Mouse (Mus musculus): Measurements from ENCODE around the gene Sephs1.
"Not testable (repeated sequence)": the region's sequence is repeated elsewhere in the genome, so short reads cannot be mapped to it uniquely, and the experiment has no call there.

The Sephs1 gene

GRCm38 (mm10) chr2:4907120-4907519 is 25.8 kb downstream of the Sephs1 start:
- DNase-seq (ENCODE audit: low read depth, low spot score), result no peak

GRCm38 (mm10) chr2:4907916-4908315 is 26.6 kb downstream of the Sephs1 start:
- DNase-seq (ENCODE audit: low read depth, low spot score), result no peak

GRCm38 (mm10) chr2:4908771-4909315 is 27.5 kb downstream of the Sephs1 start:
- no peak for DNase-seq (ENCODE audit: low read depth, low spot score)

GRCm38 (mm10) chr2:4909909-4910308 is 28.5 kb downstream of the Sephs1 start:
- DNase-seq (ENCODE audit: low read depth, low spot score), result no peak

GRCm38 (mm10) chr2:4910521-4910920 is 29.2 kb downstream of the Sephs1 start:
- DNase-seq (ENCODE audit: low read depth, low spot score), result no peak

- DNase-seq (ENCODE audit: low read depth, low spot score), result no peak
These were observed 32.6 kb downstream of the Sephs1 start for GRCm38 (mm10) chr2:4913949-4914348.

- peak; percentile 43 for DNase-seq (ENCODE audit: low read depth, low spot score)
These were observed 34.7 kb downstream of the Sephs1 start for GRCm38 (mm10) chr2:4916037-4916436.

- peak; percentile 69 for DNase-seq (ENCODE audit: low read depth, low spot score)
These were observed 36.1 kb downstream of the Sephs1 start for GRCm38 (mm10) chr2:4917326-4918021.

GRCm38 (mm10) chr2:4918860-4919739 is 37.7 kb downstream of the Sephs1 start, which contains the start of gene Phyh:
Gene Phyh, plus strand, starts transcription at chr2:4919019.
- DNase-seq (ENCODE audit: low read depth, low spot score), result peak; percentile 95

GRCm38 (mm10) chr2:4921019-4921418 is 39.7 kb downstream of the Sephs1 start:
- no peak for DNase-seq (ENCODE audit: low read depth, low spot score)

GRCm38 (mm10) chr2:4922476-4923164 is 41.3 kb downstream of the Sephs1 start:
- no peak for DNase-seq (ENCODE audit: low read depth, low spot score)

GRCm38 (mm10) chr2:4927391-4927790 is 46.0 kb downstream of the Sephs1 start:
- DNase-seq (ENCODE audit: low read depth, low spot score), result no peak

GRCm38 (mm10) chr2:4929230-4929629 is 47.9 kb downstream of the Sephs1 start:
- DNase-seq (ENCODE audit: low read depth, low spot score), result no peak

- no peak for DNase-seq (ENCODE audit: low read depth, low spot score)
These were observed 53.2 kb downstream of the Sephs1 start for GRCm38 (mm10) chr2:4934516-4934915.

- DNase-seq (ENCODE audit: low read depth, low spot score), result no peak
These were observed 56.6 kb downstream of the Sephs1 start for GRCm38 (mm10) chr2:4937931-4938330.

- peak; percentile 25 for DNase-seq (ENCODE audit: low read depth, low spot score)
These were observed 59.5 kb downstream of the Sephs1 start for GRCm38 (mm10) chr2:4940861-4941260.

- not testable (repeated sequence) for DNase-seq (ENCODE audit: low read depth, low spot score)
These were observed 68.3 kb downstream of the Sephs1 start for GRCm38 (mm10) chr2:4949691-4950090.

GRCm38 (mm10) chr2:4950986-4951385 is 69.6 kb downstream of the Sephs1 start:
- no peak for DNase-seq (ENCODE audit: low read depth, low spot score)

GRCm38 (mm10) chr2:4954216-4954760 is 72.9 kb downstream of the Sephs1 start:
- DNase-seq (ENCODE audit: low read depth, low spot score), result peak; percentile 33

GRCm38 (mm10) chr2:4958039-4958438 is 76.7 kb downstream of the Sephs1 start:
- DNase-seq (ENCODE audit: low read depth, low spot score), result no peak

Data from ES-CJ7 (cell line).